Mouse (Mus musculus): ENCODE measurements around the gene Boc. TPM values are rescaled to one million over a fixed set of nuclear protein-coding genes. Genes with fewer than 3 reads are reported as not detected.
A peak's percentile ranks its signal among the peaks of the same experiment; 100 is the strongest.

Gene Boc
- polyA plus RNA-seq, 1 experiment from 2014 or later, result 3.1 TPM

DNA sequence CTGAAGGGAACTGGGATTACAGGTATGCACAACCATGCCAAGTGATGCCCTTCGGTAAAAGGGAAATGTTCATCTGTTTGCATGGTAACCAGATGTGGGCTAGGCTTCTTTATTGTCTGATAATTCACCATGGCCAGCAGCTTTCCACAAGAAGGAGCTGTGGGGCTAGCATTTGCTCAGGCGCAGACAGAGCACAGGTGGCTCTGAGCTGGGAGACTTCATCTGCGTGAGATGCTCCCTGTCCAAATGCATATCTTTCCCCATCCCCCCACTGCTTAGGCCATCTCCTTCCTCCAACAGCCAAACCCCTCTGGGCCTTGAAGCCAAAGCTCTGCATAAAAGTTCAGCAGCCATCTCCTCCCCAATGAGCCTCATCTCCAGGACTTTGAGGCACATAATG is 15.6 kb downstream of the Boc start:
- H3K9me3 ChIP-seq (ENCODE audit: control insufficient read depth), result no peaks in the 10 kb centered on the region
- H3K27me3 ChIP-seq (replicated peaks; ENCODE audit: control insufficient read depth, insufficient read depth, low read length), result no peaks in the 10 kb centered on the region
- no peak overlapping the region for H3K27ac ChIP-seq (ENCODE audit: low read depth, low read length)
- H3K4me1 ChIP-seq (replicated peaks; ENCODE audit: control insufficient read depth, insufficient read depth, low read length), result 0 out of 2 replicates have a peak, but pooled peaks cover 4% of the 10 kb centered on the region
- H3K4me2 ChIP-seq (replicated peaks; ENCODE audit: low read depth), result no peak overlapping the region
- no peak overlapping the region for H3K9ac ChIP-seq (ENCODE audit: low read depth, low read length)
- peak; percentile 29; the same call in 1 of the 2 replicates for TF ChIP-seq CTCF (IDR thresholded peaks at IDR 0.05; ENCODE audit: low read depth)
- ATAC-seq, result no peak
- H3K4me3 ChIP-seq (ENCODE audit: low read depth, low read length), result no peak overlapping the region
- WGBS, result 58% methylated on average over 3 of the region's 3 CpGs
- H3K36me3 ChIP-seq (ENCODE audit: control insufficient read depth, insufficient read depth), result no peaks in the 10 kb centered on the region

GRCm38 (mm10) chr16:44542029-44542690 is 16.5 kb downstream of the Boc start:
- H3K4me1 ChIP-seq (replicated peaks; ENCODE audit: control insufficient read depth, insufficient read depth, low read length), result 0 out of 2 replicates have a peak, but pooled peaks cover 4% of the 10 kb centered on the region
- WGBS, result 65% methylated on average over 3 of the region's 3 CpGs
- no peaks in the 10 kb centered on the region for H3K36me3 ChIP-seq (ENCODE audit: control insufficient read depth, insufficient read depth)
- no peak; the same call in 1 of the 2 replicates for ATAC-seq
- H3K4me2 ChIP-seq (replicated peaks; ENCODE audit: low read depth), result no peak overlapping the region
- no peaks in the 10 kb centered on the region for H3K9me3 ChIP-seq (ENCODE audit: control insufficient read depth)
- H3K27me3 ChIP-seq (replicated peaks; ENCODE audit: control insufficient read depth, insufficient read depth, low read length), result no peaks in the 10 kb centered on the region
- H3K9ac ChIP-seq (ENCODE audit: low read depth, low read length), result no peak overlapping the region
- no peak overlapping the region for H3K4me3 ChIP-seq (ENCODE audit: low read depth, low read length)
- TF ChIP-seq CTCF (IDR thresholded peaks at IDR 0.05; ENCODE audit: low read depth), result no peak
- H3K27ac ChIP-seq (ENCODE audit: low read depth, low read length), result no peak overlapping the region

DNA sequence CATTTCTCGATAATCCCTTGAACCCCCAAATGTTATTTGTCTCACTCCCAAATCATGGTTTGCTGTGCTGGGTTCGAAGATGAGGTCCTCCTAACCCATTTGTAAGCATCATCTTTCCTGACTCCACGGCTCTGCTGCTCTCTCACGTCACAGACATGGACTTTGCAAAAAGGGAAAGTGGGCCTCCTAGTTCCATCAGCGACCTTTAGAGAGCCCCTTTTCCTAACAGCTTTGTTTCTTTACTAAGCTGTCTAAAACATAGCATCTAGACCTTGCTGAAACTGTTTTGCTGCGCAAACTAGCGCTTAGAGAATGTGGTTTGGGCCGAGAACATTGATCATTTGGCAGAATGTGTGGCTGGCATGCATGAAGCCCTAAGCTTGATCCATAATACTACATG is 19.1 kb downstream of the Boc start:
- no peak overlapping the region for H3K9ac ChIP-seq (ENCODE audit: low read depth, low read length)
- no peak for ATAC-seq
- H3K36me3 ChIP-seq (ENCODE audit: control insufficient read depth, insufficient read depth), result no peaks in the 10 kb centered on the region
- H3K27me3 ChIP-seq (replicated peaks; ENCODE audit: control insufficient read depth, insufficient read depth, low read length), result no peaks in the 10 kb centered on the region
- H3K4me2 ChIP-seq (replicated peaks; ENCODE audit: low read depth), result no peak overlapping the region
- WGBS, result 75% methylated on average over 8 of the region's 8 CpGs
- no peaks in the 10 kb centered on the region for H3K9me3 ChIP-seq (ENCODE audit: control insufficient read depth)
- no peak overlapping the region for H3K4me3 ChIP-seq (ENCODE audit: low read depth, low read length)
- no peak for TF ChIP-seq CTCF (IDR thresholded peaks at IDR 0.05; ENCODE audit: low read depth)
- H3K4me1 ChIP-seq (replicated peaks; ENCODE audit: control insufficient read depth, insufficient read depth, low read length), result 0 out of 2 replicates have a peak, but pooled peaks cover 4% of the 10 kb centered on the region
- H3K27ac ChIP-seq (ENCODE audit: low read depth, low read length), result no peak overlapping the region

DNA sequence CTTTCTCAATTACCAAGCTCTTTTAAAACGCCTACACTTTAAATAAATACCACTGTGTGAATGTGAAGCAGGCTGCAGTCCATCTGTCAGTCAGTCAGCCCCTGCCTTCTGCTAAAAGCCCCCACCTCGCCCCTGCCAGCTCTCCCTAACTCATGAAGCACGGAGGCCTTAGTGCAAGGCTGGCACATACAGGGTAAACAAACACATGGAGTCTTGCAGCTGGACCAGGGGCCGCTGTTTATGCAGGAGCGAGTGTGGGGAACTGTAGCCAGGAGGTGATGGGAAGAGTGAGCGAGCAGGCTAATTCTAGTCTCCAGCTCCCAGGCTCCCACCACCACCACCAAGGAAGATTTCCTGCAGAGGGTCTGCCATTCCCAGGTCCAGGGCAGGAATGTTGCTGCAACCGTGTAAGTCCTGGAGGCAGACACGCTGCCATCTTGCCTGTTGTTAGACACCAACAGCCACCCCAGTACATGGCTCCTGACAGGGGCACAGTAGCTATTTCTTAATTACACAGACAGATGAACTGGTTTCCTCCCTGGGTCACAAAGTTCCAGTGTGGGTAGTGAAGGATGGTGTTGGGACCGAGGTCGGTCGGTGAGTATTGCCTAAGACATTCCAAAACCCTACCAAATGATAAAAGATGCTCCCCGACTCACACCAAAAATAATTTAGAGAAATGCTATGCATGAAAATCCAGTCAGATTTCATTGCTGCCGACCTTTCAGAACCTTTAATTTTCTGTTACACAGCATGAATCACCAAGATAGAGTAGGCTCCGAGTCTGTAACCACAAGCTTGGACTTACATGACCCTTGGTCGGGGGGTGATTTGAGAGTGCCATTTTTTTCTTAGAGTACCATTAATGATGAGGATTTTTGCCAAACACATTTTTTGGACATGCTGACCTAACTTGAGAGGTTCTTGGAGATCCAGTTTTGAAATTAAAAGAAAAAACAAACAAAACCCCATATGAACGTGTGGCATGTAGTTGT is 20.0 kb downstream of the Boc start:
- H3K4me3 ChIP-seq (ENCODE audit: low read depth, low read length), result no peak overlapping the region
- no peak overlapping the region for H3K9ac ChIP-seq (ENCODE audit: low read depth, low read length)
- WGBS, result 60% methylated on average over 16 of the region's 16 CpGs
- H3K36me3 ChIP-seq (ENCODE audit: control insufficient read depth, insufficient read depth), result no peaks in the 10 kb centered on the region
- TF ChIP-seq CTCF (IDR thresholded peaks at IDR 0.05; ENCODE audit: low read depth), result no peak
- H3K9me3 ChIP-seq (ENCODE audit: control insufficient read depth), result no peaks in the 10 kb centered on the region
- no peak overlapping the region for H3K27ac ChIP-seq (ENCODE audit: low read depth, low read length)
- no peaks in the 10 kb centered on the region for H3K27me3 ChIP-seq (replicated peaks; ENCODE audit: control insufficient read depth, insufficient read depth, low read length)
- no peak for ATAC-seq
- no peak overlapping the region for H3K4me2 ChIP-seq (replicated peaks; ENCODE audit: low read depth)
- H3K4me1 ChIP-seq (replicated peaks; ENCODE audit: control insufficient read depth, insufficient read depth, low read length), result 0 out of 2 replicates have a peak, but pooled peaks cover 4% of the 10 kb centered on the region

GRCm38 (mm10) chr16:44534122-44534521 is 24.6 kb downstream of the Boc start:
- WGBS, result 43% methylated on average over 7 of the region's 7 CpGs
- no peak for TF ChIP-seq CTCF (IDR thresholded peaks at IDR 0.05; ENCODE audit: low read depth)
- H3K27ac ChIP-seq (ENCODE audit: low read depth, low read length), result no peak overlapping the region

DNA sequence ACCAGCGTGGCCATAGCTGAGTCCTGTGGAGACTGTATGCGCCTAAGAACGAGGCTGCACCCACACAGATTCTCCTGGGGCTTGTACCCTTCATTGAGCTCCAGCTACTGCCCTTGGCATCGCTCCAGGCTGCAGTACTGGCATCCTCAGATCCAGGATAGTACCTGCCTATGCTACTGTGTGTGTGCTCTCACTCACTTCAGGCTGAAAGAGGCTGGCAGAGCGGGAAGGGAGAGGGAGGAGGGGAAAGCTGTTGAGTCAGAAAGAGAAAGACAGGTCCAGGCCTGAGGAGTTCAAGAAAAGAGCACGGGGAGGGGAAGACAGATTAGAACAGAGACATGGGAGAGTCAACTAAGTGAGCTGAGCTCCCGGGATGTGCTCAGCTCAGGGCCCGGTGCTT is 25.2 kb downstream of the Boc start:
- 69% methylated on average over 8 of the region's 8 CpGs for WGBS
- H3K4me2 ChIP-seq (replicated peaks; ENCODE audit: low read depth), result no peak overlapping the region
- no peak for ATAC-seq
- no peaks in the 10 kb centered on the region for H3K9me3 ChIP-seq (ENCODE audit: control insufficient read depth)
- H3K4me3 ChIP-seq (ENCODE audit: low read depth, low read length), result no peak overlapping the region
- H3K9ac ChIP-seq (ENCODE audit: low read depth, low read length), result no peak overlapping the region
- H3K4me1 ChIP-seq (replicated peaks; ENCODE audit: control insufficient read depth, insufficient read depth, low read length), result no peaks in the 10 kb centered on the region
- no peaks in the 10 kb centered on the region for H3K36me3 ChIP-seq (ENCODE audit: control insufficient read depth, insufficient read depth)
- H3K27me3 ChIP-seq (replicated peaks; ENCODE audit: control insufficient read depth, insufficient read depth, low read length), result no peaks in the 10 kb centered on the region
- no peak overlapping the region for H3K27ac ChIP-seq (ENCODE audit: low read depth, low read length)
- no peak for TF ChIP-seq CTCF (IDR thresholded peaks at IDR 0.05; ENCODE audit: low read depth)

More at GRCm38 (mm10) chr16:44534122-44534521, 24.6 kb downstream of the Boc start:
- no peaks in the 10 kb centered on the region for H3K27me3 ChIP-seq (replicated peaks; ENCODE audit: control insufficient read depth, insufficient read depth, low read length)
- H3K9ac ChIP-seq (ENCODE audit: low read depth, low read length), result no peak overlapping the region
- H3K36me3 ChIP-seq (ENCODE audit: control insufficient read depth, insufficient read depth), result no peaks in the 10 kb centered on the region
- H3K4me1 ChIP-seq (replicated peaks; ENCODE audit: control insufficient read depth, insufficient read depth, low read length), result no peaks in the 10 kb centered on the region
- H3K4me3 ChIP-seq (ENCODE audit: low read depth, low read length), result no peak overlapping the region
- no peak overlapping the region for H3K4me2 ChIP-seq (replicated peaks; ENCODE audit: low read depth)
- H3K9me3 ChIP-seq (ENCODE audit: control insufficient read depth), result no peaks in the 10 kb centered on the region
- no peak for ATAC-seq
